Mouse (Mus musculus): ENCODE results near the gene Ush2a. TPM values are rescaled to one million over a fixed set of nuclear protein-coding genes. Genes with fewer than 3 reads are reported as not detected.

Ush2a gene
- polyA plus RNA-seq, 1 experiment: 0.03 TPM

DNA sequence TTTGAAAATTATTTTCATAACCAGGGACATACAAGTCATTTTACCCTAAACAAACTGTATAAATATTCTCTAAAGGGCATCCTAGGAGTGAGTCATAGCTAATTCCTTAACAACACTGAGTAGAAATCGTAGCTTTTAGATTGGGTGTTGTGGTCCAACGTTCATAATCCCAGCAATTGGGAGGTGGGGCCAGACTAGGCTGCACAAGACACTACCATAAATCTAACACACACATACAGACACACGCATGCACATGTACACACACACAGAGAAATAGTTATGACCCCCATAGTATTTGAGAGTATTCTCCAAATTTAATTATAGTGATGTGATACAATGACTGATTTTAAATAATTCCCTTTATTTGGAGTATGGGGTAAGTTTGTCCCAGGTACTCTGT, 125.5 kb downstream of the Ush2a start:
- no peak for DNase-seq (ENCODE audit: low read depth)

DNA sequence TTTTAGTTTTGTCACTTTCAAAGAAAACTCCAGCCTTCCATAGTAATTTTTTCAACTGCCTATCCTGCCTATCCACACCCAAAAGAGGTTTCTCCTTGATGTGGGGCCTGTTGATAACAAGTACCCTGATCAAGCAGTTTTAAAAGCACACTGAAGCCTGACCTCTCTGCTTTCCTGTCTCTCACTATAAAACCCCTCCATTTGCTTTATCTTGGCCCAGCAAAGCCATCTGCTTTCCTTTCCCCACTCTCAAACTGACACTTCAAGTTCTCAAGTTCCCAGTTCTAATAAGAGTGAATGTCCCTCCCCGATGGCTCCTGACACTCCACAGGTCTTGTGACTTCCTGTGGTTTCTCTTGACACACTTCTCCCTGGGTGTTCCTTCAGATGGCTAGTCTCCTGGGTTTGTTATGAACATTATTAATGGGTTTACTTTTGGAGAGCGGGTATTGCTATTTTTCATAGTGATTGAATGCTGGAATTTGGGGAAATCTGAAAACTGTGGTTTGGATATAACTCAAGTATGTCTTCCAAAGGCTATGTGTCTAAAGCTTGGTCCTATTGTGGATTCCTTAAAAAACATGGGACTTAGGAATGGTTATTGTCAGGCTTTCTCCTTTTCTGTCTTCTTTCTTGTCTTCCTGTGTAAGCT, 126.1 kb downstream of the Ush2a start:
- no peak for DNase-seq (ENCODE audit: low read depth)

DNA sequence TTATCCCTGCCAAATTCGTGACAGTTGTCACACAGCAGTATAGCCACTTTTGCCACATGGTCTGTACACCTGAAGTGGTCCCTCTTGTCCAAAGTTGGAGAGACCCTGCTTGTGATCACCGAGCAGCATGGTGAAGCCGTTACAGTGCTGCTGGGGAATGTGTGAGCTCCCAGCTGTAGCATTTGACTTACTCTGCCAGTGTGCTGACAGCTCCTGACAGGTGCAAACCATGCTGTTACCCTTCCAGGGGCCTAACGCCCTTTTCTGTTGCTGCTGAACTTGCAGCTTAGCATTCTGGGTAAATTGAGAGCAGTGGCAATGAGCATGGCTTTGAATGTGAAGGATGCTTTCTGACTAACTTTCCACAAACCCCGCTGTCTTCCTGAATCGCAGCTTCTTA, 128.3 kb downstream of the Ush2a start:
- no peak for DNase-seq (ENCODE audit: low read depth)

DNA sequence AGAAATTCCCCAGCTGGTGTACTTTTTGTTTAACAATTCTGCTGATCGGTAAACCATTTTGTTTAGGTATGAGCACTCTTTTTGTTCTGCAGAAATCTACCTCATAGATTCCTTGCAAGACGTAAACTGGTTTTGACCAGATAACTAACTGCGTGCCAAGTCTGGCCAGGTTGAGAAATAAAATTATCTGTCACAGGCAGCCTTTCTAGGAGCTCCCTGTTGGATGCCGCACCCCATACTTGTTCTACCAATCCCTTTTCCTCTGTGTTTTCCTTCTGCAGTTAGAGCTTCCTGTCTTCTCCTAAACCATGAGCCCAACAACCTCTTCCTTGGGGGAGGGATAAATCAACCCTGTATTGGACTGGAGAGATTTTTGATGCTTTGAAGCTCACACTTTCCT, 145.4 kb downstream of the Ush2a start:
- DNase-seq (ENCODE audit: low read depth): no peak

DNA sequence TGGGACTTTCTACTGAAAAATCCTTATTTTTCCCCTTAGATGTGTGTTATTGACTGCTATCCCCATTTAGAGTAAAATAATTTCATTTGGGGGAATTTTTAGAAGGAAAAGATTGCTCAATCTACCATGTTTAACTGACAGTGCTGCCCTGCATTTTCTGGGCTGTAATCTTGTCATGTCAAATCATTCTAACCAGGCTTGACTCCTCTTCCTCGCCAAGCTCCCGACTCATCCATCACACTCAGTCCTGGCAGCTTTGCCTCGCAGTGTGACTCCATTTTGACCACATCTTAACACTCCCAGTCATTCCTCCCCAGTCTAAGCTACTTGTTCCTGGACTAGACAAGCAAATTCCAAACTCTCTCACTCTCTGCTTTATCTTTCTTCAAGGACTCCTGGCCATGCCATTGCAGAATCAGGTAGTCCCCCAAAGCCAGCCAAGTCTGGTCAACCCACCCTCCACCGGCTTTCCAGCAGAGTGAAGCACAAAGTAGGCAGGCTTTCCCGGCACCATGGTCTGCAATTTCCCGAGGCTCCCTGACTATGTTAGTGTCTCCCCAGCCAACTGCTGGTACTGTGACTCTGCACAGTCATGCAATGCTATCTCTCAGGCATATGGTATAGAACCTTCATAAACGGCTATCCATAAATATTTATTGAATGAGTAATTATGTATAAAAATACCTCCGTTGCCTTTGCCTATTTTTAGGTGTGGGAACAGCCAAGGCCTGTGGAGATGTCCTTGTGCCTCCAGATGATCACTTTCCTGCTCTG, 146.0 kb downstream of the Ush2a start:
- DNase-seq (ENCODE audit: low read depth): no peak

DNA sequence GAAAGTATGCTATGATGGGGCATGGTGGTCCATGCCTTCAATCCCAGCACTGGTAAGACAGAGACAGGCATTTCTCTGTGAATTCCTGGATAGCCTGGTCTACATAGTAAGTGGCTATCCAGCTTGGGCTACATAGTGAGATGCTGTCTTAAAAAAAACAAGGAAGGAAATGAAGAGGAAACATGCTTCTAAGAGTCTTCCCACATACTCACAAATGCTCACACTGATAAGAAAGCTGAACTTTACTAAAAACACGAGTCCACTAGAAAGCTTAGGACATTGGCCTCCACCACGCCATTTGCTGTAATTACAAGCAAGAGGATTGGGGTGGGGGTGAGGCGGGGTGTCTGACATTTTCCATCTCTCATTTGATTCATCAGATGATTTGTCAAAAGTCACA, 148.7 kb downstream of the Ush2a start:
- DNase-seq (ENCODE audit: low read depth): no peak

DNA sequence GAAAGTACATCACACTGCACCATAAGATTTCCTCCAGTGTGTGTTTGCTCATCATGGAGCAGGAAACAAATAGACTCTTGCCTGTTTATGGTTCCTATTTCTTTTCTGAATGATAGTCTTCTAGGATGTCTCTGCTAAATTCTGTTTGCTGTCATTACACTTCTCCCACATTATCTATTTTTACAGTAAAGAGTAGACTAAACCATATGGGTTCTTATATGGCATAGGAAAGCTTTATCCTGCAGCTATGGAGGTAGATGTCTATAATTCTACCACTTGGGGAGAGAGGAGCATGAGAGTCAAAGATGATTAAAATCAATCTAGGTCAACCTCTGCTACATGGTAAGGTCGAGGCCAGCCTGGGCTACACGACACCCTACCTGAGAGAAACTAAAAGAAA, 158.7 kb downstream of the Ush2a start:
- no peak for DNase-seq (ENCODE audit: low read depth)

DNA sequence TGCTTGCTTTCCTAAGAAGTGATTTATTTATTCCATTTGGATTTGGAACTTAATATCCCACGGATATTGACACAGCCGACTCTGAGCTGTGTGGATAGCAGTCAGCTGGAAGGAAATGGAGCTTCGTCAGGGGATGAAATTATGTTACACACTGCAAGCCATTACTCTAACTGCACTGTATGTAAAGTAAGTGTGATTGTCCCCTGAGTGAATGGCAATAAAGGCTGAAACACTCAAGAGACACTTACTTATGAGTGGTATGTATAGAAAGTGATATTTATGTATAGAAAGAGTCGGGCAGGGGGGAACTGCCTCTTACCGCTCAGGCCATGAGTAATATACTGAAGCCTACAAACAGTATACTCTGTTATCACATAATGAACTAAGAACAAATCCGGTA, 166.3 kb downstream of the Ush2a start:
- no peak for DNase-seq (ENCODE audit: low read depth)

DNA sequence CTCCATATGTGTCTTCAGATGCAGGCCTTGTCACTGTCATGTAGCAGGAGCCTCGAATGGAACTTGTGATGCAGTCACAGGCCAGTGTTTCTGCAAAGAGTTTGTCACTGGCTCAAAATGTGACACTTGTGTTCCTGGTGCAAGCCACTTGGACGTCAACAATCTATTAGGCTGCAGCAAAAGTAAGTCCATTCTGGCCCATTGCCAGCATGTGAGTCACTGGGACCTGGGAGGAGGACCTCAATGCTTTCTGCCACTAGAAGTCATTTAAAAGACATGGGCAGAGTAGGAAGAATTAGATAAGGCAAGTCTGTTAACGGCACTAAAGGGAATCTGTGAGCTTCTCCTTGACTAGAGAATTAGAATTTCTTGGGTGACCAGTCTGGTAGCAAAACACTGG, 168.9 kb downstream of the Ush2a start:
- DNase-seq (ENCODE audit: low read depth): no peak

DNA sequence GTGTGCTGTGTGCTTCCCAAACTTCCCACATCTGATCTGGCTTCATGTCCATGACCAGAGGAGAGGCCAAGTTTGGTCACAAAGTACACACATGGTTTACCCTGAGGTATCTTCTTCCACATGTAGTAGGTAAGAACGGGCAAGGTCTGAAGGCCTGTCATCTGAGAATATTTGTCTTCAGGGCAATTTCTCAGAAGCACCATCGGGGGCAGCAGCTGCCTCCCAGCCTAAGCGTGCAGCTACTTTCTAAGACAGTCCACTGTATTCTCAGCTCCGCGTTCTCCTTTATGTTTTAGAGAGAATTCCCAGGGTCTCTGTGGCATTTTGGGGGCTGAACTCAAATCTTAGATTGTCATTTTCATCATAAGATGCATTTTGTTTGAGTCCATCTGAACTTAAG, 186.1 kb downstream of the Ush2a start:
- DNase-seq (ENCODE audit: low read depth): no peak

DNA sequence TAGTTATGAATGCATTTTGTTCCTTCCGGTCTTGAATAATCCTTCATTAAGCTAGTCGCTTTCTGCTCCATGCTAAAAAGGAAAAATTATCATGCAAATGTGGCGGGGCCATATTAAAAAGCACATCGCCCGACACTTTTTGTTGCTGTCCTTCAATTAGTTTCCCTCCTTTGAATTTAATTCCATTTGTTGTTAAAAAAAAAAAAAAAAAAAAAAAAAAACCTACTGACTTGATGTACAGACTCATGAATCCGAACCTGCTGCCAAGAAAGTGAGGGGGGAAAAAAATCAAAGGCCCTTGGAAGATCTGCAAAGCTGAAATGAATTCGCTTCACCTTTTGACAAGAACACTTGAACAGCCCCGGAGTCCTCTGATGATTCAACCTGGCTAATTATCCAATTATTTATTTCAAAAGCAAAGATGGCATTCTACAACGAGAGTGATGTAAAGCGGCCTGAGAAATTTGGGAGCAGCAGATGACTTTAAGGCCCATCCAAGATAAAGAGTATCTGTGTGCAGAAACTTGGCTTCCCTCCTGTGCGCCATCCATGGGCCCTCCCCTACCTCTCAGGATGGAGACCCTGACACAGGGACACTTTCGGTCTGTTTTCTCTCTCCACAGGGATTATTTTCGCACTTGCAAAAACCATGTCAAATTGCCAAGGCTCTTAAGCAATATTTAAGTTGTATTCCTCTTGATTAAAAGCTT, 194.8 kb downstream of the Ush2a start:
- no peak for DNase-seq (ENCODE audit: low read depth)

DNA sequence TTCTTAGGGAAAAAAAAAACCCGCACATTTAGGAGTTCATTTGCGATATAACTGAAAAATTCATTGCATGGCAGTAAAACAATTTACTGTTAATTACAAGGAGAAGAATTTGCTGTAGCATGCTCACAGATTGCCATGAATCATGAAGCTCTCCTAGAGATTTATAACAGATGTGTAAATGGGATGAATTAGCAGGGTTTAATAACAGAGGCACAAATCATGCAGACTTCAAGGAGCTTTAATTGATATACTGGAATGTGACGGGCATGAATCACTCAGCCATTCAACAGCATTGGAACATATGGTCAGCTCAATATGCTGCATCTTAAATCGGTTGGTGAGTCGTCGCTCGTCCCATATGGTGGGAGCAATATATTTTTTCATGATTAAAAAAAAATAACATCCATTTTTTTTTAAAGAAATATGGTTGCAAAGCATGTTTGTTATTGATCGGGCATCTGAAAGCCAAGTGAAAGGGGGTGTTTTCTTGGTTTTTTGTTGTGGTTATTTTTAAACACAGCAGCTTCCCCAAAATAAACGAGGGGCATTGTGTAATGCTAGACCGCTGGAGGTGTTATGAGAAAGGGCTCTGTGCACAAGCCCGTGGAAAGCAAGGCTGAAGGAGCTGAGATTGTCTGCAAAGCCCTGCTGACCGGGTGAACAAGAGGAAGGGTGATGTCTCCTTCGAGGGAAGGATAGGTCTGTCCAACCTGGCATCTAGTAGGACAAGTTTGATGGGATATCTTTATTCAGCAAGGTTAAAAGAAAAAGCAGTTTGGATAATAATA, 195.6 kb downstream of the Ush2a start:
- DNase-seq (ENCODE audit: low read depth): no peak

DNA sequence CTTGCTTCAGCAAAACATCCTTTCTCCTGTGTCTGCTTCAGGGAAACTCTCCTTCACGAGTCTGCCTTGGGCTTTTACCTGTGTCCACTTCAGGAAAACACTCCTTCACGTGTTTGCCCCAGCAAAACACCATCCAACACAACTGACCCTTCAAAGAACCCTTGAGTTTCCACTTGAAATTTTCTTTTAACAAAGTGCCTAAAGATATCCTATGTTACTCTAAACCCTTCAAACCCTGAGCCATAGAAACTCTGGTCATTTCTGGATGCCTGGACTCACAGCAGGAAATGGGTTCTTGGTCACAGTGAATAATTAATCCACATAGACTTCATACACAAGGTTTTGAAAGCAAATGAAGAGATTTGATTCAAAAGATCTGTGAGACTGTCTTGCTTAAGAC, 199.4 kb downstream of the Ush2a start:
- no peak for DNase-seq (ENCODE audit: low read depth)

DNA sequence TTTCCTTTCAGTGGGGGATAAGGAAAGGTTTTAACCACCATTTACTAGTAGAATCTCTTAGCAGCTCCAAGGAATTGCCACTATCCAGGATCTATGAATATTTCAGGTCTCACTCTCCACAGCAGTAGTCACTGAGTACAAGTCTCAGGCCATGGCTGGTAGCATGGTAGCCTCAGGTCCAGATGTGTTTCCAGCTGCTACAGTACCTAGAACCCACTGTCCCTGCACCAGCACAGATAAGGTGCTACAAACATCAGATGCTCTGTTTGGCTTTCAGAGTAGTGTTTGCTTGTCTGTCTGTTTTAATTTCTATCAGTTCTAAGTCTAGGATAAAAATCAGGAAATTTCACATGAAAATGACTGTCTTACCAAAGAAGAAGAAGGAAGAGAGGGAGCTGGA, 202.8 kb downstream of the Ush2a start:
- no peak for DNase-seq (ENCODE audit: low read depth)

DNA sequence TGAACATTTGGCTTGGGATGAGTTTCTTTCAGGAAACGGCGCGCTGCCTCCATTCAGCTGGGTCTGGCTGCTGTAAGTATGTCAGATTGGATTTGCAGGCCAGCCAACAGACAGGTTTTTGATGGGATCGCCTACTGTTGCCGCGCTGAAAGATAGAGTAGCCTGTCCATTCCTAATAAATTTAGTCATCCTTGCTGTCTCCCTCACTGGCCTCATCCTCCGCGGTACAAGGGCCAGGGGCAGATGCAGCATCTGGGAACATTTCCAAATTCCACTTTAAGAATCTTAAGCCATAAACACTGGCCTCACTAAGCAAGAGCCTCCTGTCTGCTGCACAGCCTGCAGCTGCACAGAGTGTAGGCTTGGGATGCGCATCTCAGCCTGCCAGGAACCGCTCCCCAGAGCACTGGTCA, 206.6 kb downstream of the Ush2a start:
- no peak for DNase-seq (ENCODE audit: low read depth)

DNA sequence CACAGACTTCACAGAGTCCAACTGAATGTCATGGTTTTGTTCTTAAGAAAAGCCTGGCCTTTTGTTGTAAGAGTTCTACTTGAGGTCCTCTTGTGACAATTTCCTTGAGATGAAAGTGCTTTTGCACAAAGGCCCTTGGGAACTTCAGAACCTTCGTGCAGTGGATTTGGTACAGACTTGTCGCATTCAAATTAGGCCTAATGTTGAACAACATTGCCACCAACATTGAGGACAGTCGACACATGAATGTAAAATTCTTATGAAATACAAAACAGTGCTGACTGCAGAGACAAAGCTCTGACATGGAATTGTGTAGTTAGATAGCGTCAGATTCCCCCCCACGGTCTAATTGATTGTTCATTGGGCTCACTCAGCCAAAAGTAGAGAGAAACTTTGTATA, 243.1 kb downstream of the Ush2a start:
- no peak for DNase-seq (ENCODE audit: low read depth)

DNA sequence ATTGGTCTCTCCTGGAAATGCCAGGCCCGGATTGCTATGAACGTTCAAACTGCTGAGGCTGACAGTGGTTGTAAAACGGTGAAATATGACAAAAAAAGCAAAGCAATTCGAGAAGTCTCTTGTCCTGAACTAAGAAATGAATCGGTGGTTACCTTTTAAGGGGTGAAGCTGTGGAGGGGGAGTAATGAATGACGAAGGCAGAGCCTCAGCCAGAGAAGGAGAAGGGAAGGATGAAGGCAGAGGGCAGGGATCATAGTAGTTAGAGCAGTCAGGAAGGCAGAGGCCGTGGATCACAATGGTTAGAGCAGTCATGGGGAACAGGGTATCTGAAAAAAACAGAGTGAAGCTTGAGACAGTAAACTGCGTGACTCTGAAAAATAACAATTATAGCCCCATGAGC, 257.0 kb downstream of the Ush2a start:
- DNase-seq (ENCODE audit: low read depth): no peak

DNA sequence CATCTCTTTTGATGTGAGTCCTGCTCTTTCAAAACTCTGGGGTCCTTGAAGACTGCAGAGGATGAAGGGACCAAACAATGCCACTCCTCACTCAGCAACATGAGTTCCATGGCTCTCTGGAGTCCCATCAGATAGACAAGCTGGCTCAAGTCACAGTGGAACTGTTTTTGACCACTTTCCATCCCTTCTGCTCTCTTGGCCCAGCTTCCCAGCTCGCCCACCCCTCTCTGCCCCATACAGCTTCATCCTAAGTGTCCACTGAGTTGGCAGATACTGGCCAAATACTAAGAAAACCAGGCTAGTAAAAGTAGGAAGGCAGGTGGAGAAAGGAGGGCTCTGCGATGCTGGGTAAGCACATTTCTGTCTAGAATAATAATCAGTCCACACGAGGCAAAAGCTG, 265.6 kb downstream of the Ush2a start:
- DNase-seq (ENCODE audit: low read depth): no peak

DNA sequence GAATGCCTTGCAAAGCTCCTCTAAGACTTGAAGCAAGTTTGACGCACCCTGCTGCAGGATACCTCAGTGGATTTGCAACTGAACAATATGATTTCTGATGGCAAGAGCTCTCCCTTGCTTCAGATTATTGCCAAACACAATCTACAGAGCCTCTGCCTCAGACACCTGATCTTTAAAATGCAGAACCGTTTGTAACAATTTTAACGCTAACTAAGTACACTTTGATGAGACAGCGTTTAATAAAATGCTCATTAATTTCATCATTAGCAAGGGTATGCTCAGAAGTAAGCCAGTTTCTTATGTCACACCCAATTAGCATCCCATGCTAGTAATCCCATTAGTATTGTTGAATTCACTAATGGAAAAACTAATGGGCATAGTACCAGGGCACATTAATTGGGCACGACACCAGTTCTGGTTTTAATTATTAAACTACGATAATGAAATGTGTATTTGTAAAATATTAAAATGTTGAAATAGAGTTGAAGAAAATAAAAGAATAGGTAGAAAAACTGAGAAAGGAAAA, 267.8 kb downstream of the Ush2a start:
- DNase-seq (ENCODE audit: low read depth): no peak

DNA sequence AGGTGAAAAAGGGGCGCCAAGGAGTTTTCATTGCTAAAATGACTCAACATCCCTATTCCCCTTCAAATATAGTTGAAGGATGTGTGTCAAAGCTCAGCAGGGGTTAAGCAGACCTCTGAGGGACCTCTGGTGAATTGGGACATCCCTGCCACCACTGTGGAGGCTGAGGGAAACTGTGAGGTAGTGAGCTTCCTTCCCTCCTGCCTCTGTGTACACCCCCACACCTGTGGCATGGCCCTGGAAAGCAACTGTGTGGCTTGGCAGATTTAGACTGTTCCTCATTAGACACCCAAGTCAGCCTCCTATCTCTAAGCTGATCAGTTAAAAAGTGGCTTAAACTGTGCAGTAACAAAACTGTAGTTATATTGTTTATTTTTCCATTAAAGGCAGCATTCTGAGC, 275.2 kb downstream of the Ush2a start:
- no peak for DNase-seq (ENCODE audit: low read depth)

DNA sequence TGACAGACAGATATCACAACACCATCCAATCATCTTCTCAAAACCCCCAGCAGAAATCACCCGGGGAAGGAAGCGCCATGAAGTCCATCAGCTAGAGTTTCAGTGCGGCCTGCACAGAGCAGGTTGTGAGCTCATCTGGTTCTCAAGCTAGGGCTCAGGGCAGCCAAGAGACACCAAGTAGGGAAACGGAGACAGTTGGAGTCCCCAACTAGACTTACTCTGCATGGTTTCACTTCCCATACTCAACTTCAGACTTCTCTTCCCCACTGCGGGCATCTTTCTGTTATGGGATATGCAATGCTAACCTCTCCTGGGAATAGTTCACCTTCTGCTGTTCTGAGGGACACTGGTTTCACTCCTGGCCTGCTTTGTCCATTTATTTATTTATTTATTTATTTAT, 277.8 kb downstream of the Ush2a start:
- DNase-seq (ENCODE audit: low read depth): no peak

DNA sequence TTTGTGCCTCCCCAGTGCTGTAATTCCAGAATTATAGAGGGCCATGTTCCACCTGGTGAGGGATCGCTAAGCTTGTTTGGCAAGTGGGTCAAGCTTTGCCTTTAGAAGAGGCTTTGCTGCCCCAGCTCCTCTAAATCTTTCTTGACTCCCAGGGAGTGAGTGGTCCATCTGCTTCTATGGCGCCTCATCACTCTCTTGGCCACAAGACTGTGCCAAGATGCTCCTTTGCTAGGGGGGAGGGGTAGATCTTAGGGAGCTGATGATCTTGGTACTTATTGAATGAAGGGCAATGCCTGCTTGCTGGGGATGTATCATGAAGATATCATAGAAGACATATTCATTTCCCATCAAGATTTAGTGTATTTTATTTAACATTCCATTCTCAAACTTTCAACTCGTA, 279.7 kb downstream of the Ush2a start:
- DNase-seq (ENCODE audit: low read depth): no peak

All from gonadal fat pad, adult 2 months (tissue).